In the genomic region with DNA sequence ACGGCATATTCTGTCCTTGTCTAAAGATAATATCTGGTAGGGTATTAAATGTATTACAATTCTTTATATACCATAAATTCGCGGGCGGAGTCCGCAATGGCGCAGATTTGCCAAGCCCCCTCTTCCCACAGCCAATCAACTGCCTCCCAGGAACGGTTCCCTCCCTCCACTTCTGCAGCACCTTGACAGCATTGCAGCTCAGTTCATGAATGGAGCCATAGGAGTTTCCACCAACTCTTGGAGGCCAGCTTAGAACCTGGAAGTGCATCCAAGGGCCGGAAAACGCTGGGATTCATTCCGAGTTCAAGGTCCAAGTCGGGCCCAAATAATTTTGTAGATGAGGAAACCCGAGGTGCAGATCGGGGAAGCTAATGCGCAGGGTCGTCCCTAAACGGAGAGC, we compare ENCODE assay signal across 8 mouse cellular contexts. TPM values are rescaled to one million over a fixed set of nuclear protein-coding genes. Genes with fewer than 3 reads are reported as not detected.
A peak's percentile ranks its signal among the peaks of the same experiment; 100 is the strongest.
DNase-seq lines count a peak whose midpoint lies in the region; ATAC-seq and TF ChIP-seq lines count a peak whose summit lies in the region.

A gene (plus strand): TSS at position 163 of the 400 bp plus-strand sequence.
A gene (minus strand): TSS at position 356 of the 400 bp plus-strand sequence.

- H3K27me3 ChIP-seq in cerebellum, adult 2 months (ENCODE audit: control insufficient read depth, insufficient read depth, low read length), result no peaks in the 10 kb centered on the region
- H3K27me3 ChIP-seq in heart, adult 2 months (ENCODE audit: control insufficient read depth, insufficient read depth, low read length), result peaks cover 11% of the 10 kb centered on the region
- no peaks in the 10 kb centered on the region for H3K27me3 ChIP-seq in kidney, postnatal 0 days (ENCODE audit: insufficient read depth, low read length)
- peaks cover 4% of the 10 kb centered on the region; the same call in 1 of the 2 replicates for H3K27me3 ChIP-seq in lung, postnatal 0 days (replicated peaks; ENCODE audit: insufficient read depth, low read length)
- H3K27me3 ChIP-seq in small intestine, adult 2 months (ENCODE audit: control insufficient read depth, insufficient read depth, low read length), result no peaks in the 10 kb centered on the region

- no peak for TF ChIP-seq CTCF in cerebellum, adult 2 months (IDR thresholded peaks at IDR 0.05; ENCODE audit: borderline replicate concordance, insufficient read depth, low read depth, low read length)
- TF ChIP-seq CTCF in heart, adult 2 months (IDR thresholded peaks at IDR 0.05), result no peak
- TF ChIP-seq CTCF in kidney, postnatal 0 days (IDR thresholded peaks at IDR 0.05; ENCODE audit: low read depth), result no peak
- TF ChIP-seq CTCF in lung, postnatal 0 days (IDR thresholded peaks at IDR 0.05), result no peak
- no peak for TF ChIP-seq CTCF in small intestine, adult 2 months (IDR thresholded peaks at IDR 0.05; ENCODE audit: extremely low read depth, insufficient read length, insufficient replicate concordance, low read depth, low read length)

- WGBS in cerebellum, adult 2 months, result 4% methylated on average over 16 of the region's 16 CpGs
- 2% methylated on average over 16 of the region's 16 CpGs for WGBS in heart, adult 2 months
- WGBS in kidney, postnatal 0 days, result 3% methylated on average over 16 of the region's 16 CpGs
- WGBS in lung, postnatal 0 days, result 3% methylated on average over 16 of the region's 16 CpGs
- under 1% methylated on average over 16 of the region's 16 CpGs for WGBS in small intestine, adult 2 months

- no peaks in the 10 kb centered on the region for H3K79me2 ChIP-seq in heart, adult 2 months (replicated peaks; ENCODE audit: control insufficient read depth, insufficient read depth, low read length)

- no peaks in the 10 kb centered on the region for H3K36me3 ChIP-seq in heart, adult 2 months (ENCODE audit: control insufficient read depth, insufficient read depth, low read length)
- peaks cover 18% of the 10 kb centered on the region for H3K36me3 ChIP-seq in kidney, postnatal 0 days (ENCODE audit: insufficient read depth, low read length)
- H3K36me3 ChIP-seq in lung, postnatal 0 days (ENCODE audit: insufficient read depth, low read length), result peaks cover 12% of the 10 kb centered on the region
- H3K36me3 ChIP-seq in small intestine, adult 2 months (ENCODE audit: control insufficient read depth, insufficient read depth, low read length), result peaks cover 23% of the 10 kb centered on the region

- peak; percentile 57 for DNase-seq in right cerebral cortex, adult 18-20 months
- DNase-seq in right cerebral cortex, postnatal 25 days, result no peak
- DNase-seq in cerebellum, adult 2 months, result peak; percentile 61 to 69
- peak in 1 of 2 experiments; percentile 40 for DNase-seq in heart, adult 2 months
- peak; percentile 68 for DNase-seq in kidney, postnatal 0 days (ENCODE audit: low spot score)
- peak; percentile 72 for DNase-seq in lung, postnatal 0 days (ENCODE audit: low spot score)
- no peak for DNase-seq in urinary bladder, adult 18-20 months (ENCODE audit: low spot score in 2 of 2)

- H3K9ac ChIP-seq in heart, adult 2 months (ENCODE audit: low read depth, low read length), result peak within 1 kb of the TSS; percentile 62
- H3K9ac ChIP-seq in kidney, postnatal 0 days (ENCODE audit: low read depth, low read length), result peak within 1 kb of the TSS; percentile 75
- peak within 1 kb of the TSS; percentile 70 for H3K9ac ChIP-seq in lung, postnatal 0 days (replicated peaks; ENCODE audit: low read depth)

- ATAC-seq in kidney, postnatal 0 days (replicated peaks; ENCODE audit: low FRiP score, low read depth), result no peak
- ATAC-seq in lung, postnatal 0 days, result peak; percentile 8; the same call in 1 of the 2 replicates

- intact Hi-C loops in heart, adult 2 months (cut with DNase I), result loop anchor here (2.0 kb wide), 1 partner anchor 60 kb away; a partner anchor contains a TSS

- peak within 1 kb of the TSS; percentile 41 for H3K27ac ChIP-seq in cerebellum, adult 2 months (ENCODE audit: insufficient read depth, low read length)
- peak within 1 kb of the TSS; percentile 93 for H3K27ac ChIP-seq in heart, adult 2 months
- peak within 1 kb of the TSS; percentile 97 for H3K27ac ChIP-seq in kidney, postnatal 0 days
- H3K27ac ChIP-seq in lung, postnatal 0 days (ENCODE audit: low read length), result peak within 1 kb of the TSS; percentile 93
- H3K27ac ChIP-seq in small intestine, adult 2 months (ENCODE audit: insufficient read depth, low read depth, low read length), result peak within 1 kb of the TSS; percentile 92

- H3K4me2 ChIP-seq in kidney, postnatal 0 days (ENCODE audit: low read length), result peak within 1 kb of the TSS; percentile 69
- peak within 1 kb of the TSS; percentile 74 for H3K4me2 ChIP-seq in lung, postnatal 0 days (replicated peaks; ENCODE audit: low read depth, low read length)

- no peak for TF ChIP-seq EP300 in heart, adult 2 months (IDR thresholded peaks at IDR 0.05; ENCODE audit: insufficient read depth, low read depth, low read length)
- TF ChIP-seq EP300 in lung, postnatal 0 days (IDR thresholded peaks at IDR 0.05), result no peak

- peaks cover 17% of the 10 kb centered on the region for H3K4me1 ChIP-seq in cerebellum, adult 2 months (ENCODE audit: control insufficient read depth, insufficient read depth, low read length)
- peaks cover 5% of the 10 kb centered on the region for H3K4me1 ChIP-seq in heart, adult 2 months (ENCODE audit: control insufficient read depth, insufficient read depth, low read length)
- H3K4me1 ChIP-seq in kidney, postnatal 0 days (replicated peaks; ENCODE audit: insufficient read depth, low read length), result peaks cover 25% of the 10 kb centered on the region
- peaks cover 13% of the 10 kb centered on the region; the same call in 1 of the 2 replicates for H3K4me1 ChIP-seq in lung, postnatal 0 days (ENCODE audit: insufficient read depth, low read depth, low read length)
- H3K4me1 ChIP-seq in small intestine, adult 2 months (ENCODE audit: control insufficient read depth, insufficient read depth, insufficient read length, low read length), result peaks cover 43% of the 10 kb centered on the region

- H3K9me3 ChIP-seq in kidney, postnatal 0 days (replicated peaks; ENCODE audit: low read length), result no peaks in the 10 kb centered on the region
- H3K9me3 ChIP-seq in lung, postnatal 0 days (ENCODE audit: low read length), result no peaks in the 10 kb centered on the region

- no peak for TF ChIP-seq POLR2A in cerebellum, adult 2 months (IDR thresholded peaks at IDR 0.05; ENCODE audit: borderline replicate concordance, insufficient read depth, low read length)
- no peak; the same call in 1 of the 2 replicates for TF ChIP-seq POLR2A in heart, adult 2 months (IDR thresholded peaks at IDR 0.05; ENCODE audit: insufficient read depth, low read depth, low read length)
- TF ChIP-seq POLR2A in small intestine, adult 2 months (IDR thresholded peaks at IDR 0.05; ENCODE audit: low read depth, low read length), result no peak

- H3K4me3 ChIP-seq in cerebellum, adult 2 months (replicated peaks; ENCODE audit: insufficient read depth, low read depth, low read length), result peak within 1 kb of the TSS; percentile 78
- peak within 1 kb of the TSS; percentile 81 for H3K4me3 ChIP-seq in heart, adult 2 months
- peak within 1 kb of the TSS; percentile 53 for H3K4me3 ChIP-seq in kidney, postnatal 0 days (replicated peaks; ENCODE audit: low read depth, low read length)
- peak within 1 kb of the TSS; percentile 54 for H3K4me3 ChIP-seq in lung, postnatal 0 days (ENCODE audit: low read depth, low read length)
- peak within 1 kb of the TSS; percentile 78 for H3K4me3 ChIP-seq in small intestine, adult 2 months (ENCODE audit: low read depth, low read length)

RNA-seq across cellular contexts. Expression of the first gene that starts in this region (rescaled TPM):
- polyA plus RNA-seq in cerebellum, adult 2 months (2012; rRNA removed), result 60.7 and 63.5 TPM in 2 replicates
- total RNA-seq in heart, adult 2 months (2021), result 10 to 100 TPM; 19.6 to 23.1 TPM
- polyA plus RNA-seq in heart, adult 2 months (2012; rRNA removed), result 35.6 and 36.8 TPM in 2 replicates
- polyA plus RNA-seq in kidney, postnatal 0 days (2015; fragmentation: Nextera tagmentation; extraction: Ambion mirVana), result 34.3 and 36.8 TPM in 2 replicates
- polyA plus RNA-seq in lung, postnatal 0 days (2015; fragmentation: Nextera tagmentation; extraction: Ambion mirVana), result 28.3 and 30.8 TPM in 2 replicates
- 71.2 and 157 TPM in 2 replicates for polyA plus RNA-seq in small intestine, adult 2 months (2012; rRNA removed)

RNA-seq across cellular contexts. Expression of the second gene that starts in this region (rescaled TPM):
- polyA plus RNA-seq in cerebellum, adult 2 months (2012; rRNA removed), result 0.62 and 1.4 TPM in 2 replicates
- not detected for total RNA-seq in heart, adult 2 months (2021)
- polyA plus RNA-seq in heart, adult 2 months (2012; rRNA removed), result 0.50 and 0.84 TPM in 2 replicates
- 30.6 and 34.3 TPM in 2 replicates for polyA plus RNA-seq in kidney, postnatal 0 days (2015; fragmentation: Nextera tagmentation; extraction: Ambion mirVana)
- polyA plus RNA-seq in lung, postnatal 0 days (2015; fragmentation: Nextera tagmentation; extraction: Ambion mirVana), result 17.1 and 18.7 TPM in 2 replicates
- 12.3 and 15.6 TPM in 2 replicates for polyA plus RNA-seq in small intestine, adult 2 months (2012; rRNA removed)

Comparison
In these comparisons a context has a peak if more than half of its experiments do, and no peak if none do; other contexts are left out.
1. DNase-seq: peak in right cerebral cortex, adult 18-20 months (single experiment), cerebellum, adult 2 months (2 of 2), kidney, postnatal 0 days (single experiment) and lung, postnatal 0 days (single experiment); none in right cerebral cortex, postnatal 25 days (single experiment) and urinary bladder, adult 18-20 months (0 of 2).
2. H3K27ac ChIP-seq: peak in every context shown above with its lines; median percentile 97 in kidney, postnatal 0 days; 93 in heart, adult 2 months; 93 in lung, postnatal 0 days; 92 in small intestine, adult 2 months; 41 in cerebellum, adult 2 months.
3. Peak in every context shown above with its lines, with median percentiles within 50 percentile points of each other: H3K4me3 ChIP-seq and H3K9ac ChIP-seq.